Mouse (Mus musculus): ENCODE measurements around the gene Gm5485. TPM values are rescaled to one million over a fixed set of nuclear protein-coding genes. Genes with fewer than 3 reads are reported as not detected.
A peak's percentile ranks its signal among the peaks of the same experiment; 100 is the strongest.

Gm5485 gene
- polyA plus RNA-seq, 1 experiment, result not detected

GRCm38 (mm10) chr16:48429427-48429826 lies 17.2 kb upstream of the Gm5485 start:
- no peaks in the 10 kb centered on the region for H3K4me1 ChIP-seq (ENCODE audit: control insufficient read depth, insufficient read depth, low read length)
- H3K27me3 ChIP-seq (replicated peaks; ENCODE audit: control insufficient read depth, insufficient read depth, low read length), result no peaks in the 10 kb centered on the region
- no peaks in the 10 kb centered on the region for H3K36me3 ChIP-seq (ENCODE audit: control insufficient read depth, insufficient read depth, low read length)
- H3K27ac ChIP-seq (ENCODE audit: insufficient read depth, low read depth, low read length), result no peak overlapping the region
- no peak overlapping the region for H3K4me3 ChIP-seq (ENCODE audit: insufficient read depth, low read depth, low read length)
- no peak for DNase-seq
- 68% methylated on average over 1 of the region's 1 CpGs for WGBS
- TF ChIP-seq CTCF (conservative IDR thresholded peaks at IDR 0.05; ENCODE audit: insufficient read depth, insufficient read length, low read depth, low read length), result no peak

- 57% methylated on average over 4 of the region's 4 CpGs for WGBS
- no peak for TF ChIP-seq CTCF (conservative IDR thresholded peaks at IDR 0.05; ENCODE audit: insufficient read depth, insufficient read length, low read depth, low read length)
- TF ChIP-seq POLR2A (IDR thresholded peaks at IDR 0.05; ENCODE audit: low read depth, low read length), result no peak
- DNase-seq, result peak; percentile 80
- no peak overlapping the region for H3K4me3 ChIP-seq (ENCODE audit: insufficient read depth, low read depth, low read length)
- no peaks in the 10 kb centered on the region for H3K36me3 ChIP-seq (ENCODE audit: control insufficient read depth, insufficient read depth, low read length)
- no peaks in the 10 kb centered on the region for H3K27me3 ChIP-seq (replicated peaks; ENCODE audit: control insufficient read depth, insufficient read depth, low read length)
- peaks cover 6% of the 10 kb centered on the region; the same call in 1 of the 2 replicates for H3K4me1 ChIP-seq (ENCODE audit: control insufficient read depth, insufficient read depth, low read length)
- no peak overlapping the region for H3K27ac ChIP-seq (ENCODE audit: insufficient read depth, low read depth, low read length)
These were observed 11.9 kb upstream of the Gm5485 start for GRCm38 (mm10) chr16:48424069-48424468.

- H3K27ac ChIP-seq (ENCODE audit: insufficient read depth, low read depth, low read length), result peak overlapping the region; percentile 89
These were observed 10.3 kb upstream of the Gm5485 start for GRCm38 (mm10) chr16:48422501-48422900.

GRCm38 (mm10) chr16:48419035-48419434 lies 6.8 kb upstream of the Gm5485 start:
- peaks cover 6% of the 10 kb centered on the region; the same call in 1 of the 2 replicates for H3K4me1 ChIP-seq (ENCODE audit: control insufficient read depth, insufficient read depth, low read length)

More at GRCm38 (mm10) chr16:48422501-48422900, 10.3 kb upstream of the Gm5485 start:
- Histone ChIP-seq H3K4me3 (ENCODE audit: insufficient read depth, low read depth, low read length) (no peak overlapping the region), H3K36me3 (ENCODE audit: control insufficient read depth, insufficient read depth, low read length) (no peaks in the 10 kb centered on the region), H3K27me3 (replicated peaks; ENCODE audit: control insufficient read depth, insufficient read depth, low read length) (no peaks in the 10 kb centered on the region), H3K4me1 (ENCODE audit: control insufficient read depth, insufficient read depth, low read length) (peaks cover 6% of the 10 kb centered on the region; the same call in 1 of the 2 replicates)
- TF ChIP-seq POLR2A (IDR thresholded peaks at IDR 0.05; ENCODE audit: low read depth, low read length), result no peak
- no peak for TF ChIP-seq CTCF (conservative IDR thresholded peaks at IDR 0.05; ENCODE audit: insufficient read depth, insufficient read length, low read depth, low read length)
- DNase-seq, result peak; percentile 91
- WGBS, result 15% methylated on average over 2 of the region's 2 CpGs

GRCm38 (mm10) chr16:48418557-48418956 lies 6.3 kb upstream of the Gm5485 start:
- Histone ChIP-seq H3K36me3 (ENCODE audit: control insufficient read depth, insufficient read depth, low read length) (no peaks in the 10 kb centered on the region), H3K4me1 (ENCODE audit: control insufficient read depth, insufficient read depth, low read length) (peaks cover 6% of the 10 kb centered on the region; the same call in 1 of the 2 replicates), H3K4me3 (ENCODE audit: insufficient read depth, low read depth, low read length) (no peak overlapping the region), H3K27ac (ENCODE audit: insufficient read depth, low read depth, low read length) (no peak overlapping the region), H3K27me3 (replicated peaks; ENCODE audit: control insufficient read depth, insufficient read depth, low read length) (no peaks in the 10 kb centered on the region)
- TF ChIP-seq CTCF (conservative IDR thresholded peaks at IDR 0.05; ENCODE audit: insufficient read depth, insufficient read length, low read depth, low read length) (no peak), POLR2A (IDR thresholded peaks at IDR 0.05; ENCODE audit: low read depth, low read length) (no peak)
- peak; percentile 15 for DNase-seq
- WGBS, result 61% methylated on average over 3 of the region's 3 CpGs

More at GRCm38 (mm10) chr16:48419035-48419434, 6.8 kb upstream of the Gm5485 start:
- no peak overlapping the region for H3K4me3 ChIP-seq (ENCODE audit: insufficient read depth, low read depth, low read length)
- H3K27me3 ChIP-seq (replicated peaks; ENCODE audit: control insufficient read depth, insufficient read depth, low read length), result no peaks in the 10 kb centered on the region
- no peak for DNase-seq
- WGBS, result 76% methylated on average over 2 of the region's 2 CpGs
- no peak overlapping the region for H3K27ac ChIP-seq (ENCODE audit: insufficient read depth, low read depth, low read length)
- H3K36me3 ChIP-seq (ENCODE audit: control insufficient read depth, insufficient read depth, low read length), result no peaks in the 10 kb centered on the region
- TF ChIP-seq CTCF (conservative IDR thresholded peaks at IDR 0.05; ENCODE audit: insufficient read depth, insufficient read length, low read depth, low read length) (no peak), POLR2A (IDR thresholded peaks at IDR 0.05; ENCODE audit: low read depth, low read length) (no peak)

GRCm38 (mm10) chr16:48410125-48410524 lies 2.1 kb downstream of the Gm5485 start:
- no peak overlapping the region for H3K4me3 ChIP-seq (ENCODE audit: insufficient read depth, low read depth, low read length)
- H3K4me1 ChIP-seq (ENCODE audit: control insufficient read depth, insufficient read depth, low read length), result peaks cover 2% of the 10 kb centered on the region; the same call in 1 of the 2 replicates

GRCm38 (mm10) chr16:48409580-48409979 lies 2.6 kb downstream of the Gm5485 start:
- TF ChIP-seq CTCF (conservative IDR thresholded peaks at IDR 0.05; ENCODE audit: insufficient read depth, insufficient read length, low read depth, low read length) (no peak), POLR2A (IDR thresholded peaks at IDR 0.05; ENCODE audit: low read depth, low read length) (no peak)
- Histone ChIP-seq H3K36me3 (ENCODE audit: control insufficient read depth, insufficient read depth, low read length) (no peaks in the 10 kb centered on the region), H3K4me1 (ENCODE audit: control insufficient read depth, insufficient read depth, low read length) (peaks cover 2% of the 10 kb centered on the region; the same call in 1 of the 2 replicates), H3K4me3 (ENCODE audit: insufficient read depth, low read depth, low read length) (0 out of 2 replicates have a peak overlapping the region, but pooled peaks have one; percentile 26), H3K27me3 (replicated peaks; ENCODE audit: control insufficient read depth, insufficient read depth, low read length) (no peaks in the 10 kb centered on the region), H3K27ac (ENCODE audit: insufficient read depth, low read depth, low read length) (no peak overlapping the region)
- DNase-seq, result no peak
- WGBS, result 44% methylated on average over 7 of the region's 7 CpGs

More at GRCm38 (mm10) chr16:48410125-48410524, 2.1 kb downstream of the Gm5485 start:
- WGBS, result 74% methylated on average over 3 of the region's 3 CpGs
- Histone ChIP-seq H3K27ac (ENCODE audit: insufficient read depth, low read depth, low read length) (no peak overlapping the region), H3K36me3 (ENCODE audit: control insufficient read depth, insufficient read depth, low read length) (no peaks in the 10 kb centered on the region), H3K27me3 (replicated peaks; ENCODE audit: control insufficient read depth, insufficient read depth, low read length) (no peaks in the 10 kb centered on the region)
- DNase-seq, result no peak
- no peak for TF ChIP-seq CTCF (conservative IDR thresholded peaks at IDR 0.05; ENCODE audit: insufficient read depth, insufficient read length, low read depth, low read length)
- TF ChIP-seq POLR2A (IDR thresholded peaks at IDR 0.05; ENCODE audit: low read depth, low read length), result no peak
